Mouse (Mus musculus) mouse embryonic stem cell (cell line): ENCODE results near the gene Plcl1.

ENCODE experiments used
- in situ Hi-C, 2 experiments: fragments of 300-500 bp; cut with MboI; formaldehyde crosslinking; loops; 1 replicate in 1 of 2; 3 replicates in 1 of 2; pipeline ENCODE4 v1.14.3; 2019 to 2020; ENCODE audit warnings: low sequenced_read_pairs in 2 of 2, low pct_unique_long_range_greater_than_20kb in 1 of 2, mixed read lengths in 1 of 2; ENCODE audit not compliant: unreplicated experiment in 1 of 2

Plcl1 gene

GRCm38 (mm10) chr1:55732951-55733350, 327.2 kb downstream of the Plcl1 start:
- in situ Hi-C loops: loop anchor here (10.0 to 25.0 kb wide), 2 partner anchors 321 to 328 kb away; partner anchors contain the start of gene Plcl1 (in 2 of the 2)

GRCm38 (mm10) chr1:55736054-55736740, 330.5 kb downstream of the Plcl1 start:
- in situ Hi-C loops: loop anchor here (10.0 to 25.0 kb wide), 2 partner anchors 324 to 331 kb away; partner anchors contain the start of gene Plcl1 (in 2 of the 2)

GRCm38 (mm10) chr1:55736762-55737288, 331.1 kb downstream of the Plcl1 start:
- in situ Hi-C loops: loop anchor here (10.0 to 25.0 kb wide), 2 partner anchors 325 to 332 kb away; partner anchors contain the start of gene Plcl1 (in 2 of the 2)

- in situ Hi-C loops: loop anchor here (10.0 to 25.0 kb wide), 2 partner anchors 327 to 334 kb away; partner anchors contain the start of gene Plcl1 (in 2 of the 2)
These were observed 333.1 kb downstream of the Plcl1 start for GRCm38 (mm10) chr1:55738746-55739365.

GRCm38 (mm10) chr1:55741885-55742284, 336.2 kb downstream of the Plcl1 start:
- in situ Hi-C loops: loop anchor here in 1 of 2 experiments (25.0 kb wide), 1 partner anchor 330 kb away; the partner anchor contains the start of gene Plcl1

GRCm38 (mm10) chr1:55748516-55748915, 342.8 kb downstream of the Plcl1 start:
- in situ Hi-C loops: loop anchor here in 1 of 2 experiments (25.0 kb wide), 1 partner anchor 336 kb away; the partner anchor contains the start of gene Plcl1

GRCm38 (mm10) chr1:55749770-55750169, 344.0 kb downstream of the Plcl1 start:
- in situ Hi-C loops: loop anchor here in 1 of 2 experiments (25.0 kb wide), 1 partner anchor 337 kb away; the partner anchor contains the start of gene Plcl1

GRCm38 (mm10) chr1:55755742-55756141, 350.0 kb downstream of the Plcl1 start:
- in situ Hi-C loops: no loop called here

- in situ Hi-C loops: no loop called here
These were observed 356.6 kb downstream of the Plcl1 start for GRCm38 (mm10) chr1:55762284-55762683.

GRCm38 (mm10) chr1:55763171-55763570, 357.4 kb downstream of the Plcl1 start:
- in situ Hi-C loops: no loop called here

GRCm38 (mm10) chr1:55766743-55767142, 361.0 kb downstream of the Plcl1 start:
- in situ Hi-C loops: no loop called here

- in situ Hi-C loops: no loop called here
These were observed 364.5 kb downstream of the Plcl1 start for GRCm38 (mm10) chr1:55770072-55770785.

- in situ Hi-C loops: no loop called here
These were observed 387.1 kb downstream of the Plcl1 start for GRCm38 (mm10) chr1:55792817-55793216.
